Mouse (Mus musculus) MEL (cell line): ENCODE data around the gene Mkks. TPM values are rescaled to one million over a fixed set of nuclear protein-coding genes. Genes with fewer than 3 reads are reported as not detected.

Source experiments
- DNase-seq: peaks from one replicate; pipeline ENCODE4 v3.0.0; 2011; ENCODE audit warnings: low read depth, low spot score
- H3K27ac ChIP-seq: 2 replicates; pipeline ENCODE4 v1.5.1; 2012; ENCODE audit warnings: low read depth, mild to moderate bottlenecking, control low read depth, low read length, moderate library complexity; ENCODE audit not compliant: control insufficient read depth
- H3K27me3 ChIP-seq, 2 experiments: fragments of 150-350 bp in 1 of 2; sonication (generic) in 1 of 2; 2 replicates each; pipeline ENCODE4 v1.6.1; 2012; ENCODE audit warnings: low read length in 2 of 2, mild to moderate bottlenecking in 2 of 2, improper control_type of control experiment in 1 of 2, moderate library complexity in 1 of 2; ENCODE audit not compliant: insufficient read depth in 2 of 2, control insufficient read depth in 1 of 2
- H3K36me3 ChIP-seq, 2 experiments: 2 replicates each; pipeline ENCODE4 v1.6.1; 2012 to 2014; ENCODE audit warnings: low read length in 2 of 2, improper control_type of control experiment in 1 of 2, inconsistent platforms in 1 of 2, mild to moderate bottlenecking in 1 of 2; ENCODE audit not compliant: insufficient read depth in 2 of 2, control insufficient read depth in 1 of 2
- H3K4me1 ChIP-seq, 2 experiments: fragments of 150-350 bp in 1 of 2; sonication (generic) in 1 of 2; 2 replicates each; pipeline ENCODE4 v1.6.1; 2012; ENCODE audit warnings: low read length in 2 of 2, improper control_type of control experiment in 1 of 2, mild to moderate bottlenecking in 1 of 2; ENCODE audit not compliant: insufficient read depth in 2 of 2, control insufficient read depth in 1 of 2
- H3K4me3 ChIP-seq, 2 experiments: fragments of 150-350 bp in 1 of 2; sonication (generic) in 1 of 2; 2 replicates each; pipeline ENCODE4 v1.5.1; 2012; ENCODE audit warnings: low read depth in 2 of 2, low read length in 2 of 2, mild to moderate bottlenecking in 2 of 2, moderate library complexity in 2 of 2, control low read depth in 1 of 2, improper control_type of control experiment in 1 of 2; ENCODE audit not compliant: control insufficient read depth in 1 of 2, insufficient read depth in 1 of 2
- H3K79me2 ChIP-seq: 2 replicates; pipeline ENCODE4 v1.6.1; 2012; ENCODE audit warnings: mild to moderate bottlenecking, low read length, moderate library complexity; ENCODE audit not compliant: control insufficient read depth, poor library complexity, insufficient read depth
- H3K9ac ChIP-seq: 2 replicates; pipeline ENCODE4 v1.6.1; 2012; ENCODE audit warnings: low read depth, mild to moderate bottlenecking, control low read depth, low read length, moderate library complexity; ENCODE audit not compliant: control insufficient read depth, poor library complexity, severe bottlenecking
- H3K9me3 ChIP-seq: fragments of 150-350 bp; sonication (generic); replicated peaks from 2 replicates; pipeline ENCODE4 v1.6.1; 2012; ENCODE audit warnings: mild to moderate bottlenecking, low read length, improper control_type of control experiment, moderate library complexity; ENCODE audit not compliant: insufficient read depth
- BHLHE40 ChIP-seq: IDR thresholded peaks from 2 replicates; pipeline ENCODE4 v1.6.1; 2012; ENCODE audit warnings: low read depth, mild to moderate bottlenecking, inconsistent platforms, low read length, improper control_type of control experiment, borderline replicate concordance
- CHD1 ChIP-seq: IDR thresholded peaks from 2 replicates; pipeline ENCODE4 v1.6.1; 2012; ENCODE audit warnings: low read depth, mild to moderate bottlenecking, inconsistent platforms, low read length, improper control_type of control experiment
- CHD2 ChIP-seq: IDR thresholded peaks from 2 replicates; pipeline ENCODE4 v1.6.1; 2011; ENCODE audit warnings: low read length, improper control_type of control experiment
- CTCF ChIP-seq, 3 experiments: IDR thresholded peaks in 2 of 3; conservative IDR thresholded peaks in 1 of 3; 2 replicates each; pipeline ENCODE4 v1.5.1; 2011 to 2012; ENCODE audit warnings: low read length in 3 of 3, low read depth in 2 of 3, mild to moderate bottlenecking in 2 of 3, improper control_type of control experiment in 1 of 3, inconsistent platforms in 1 of 3, mixed read lengths in 1 of 3, moderate library complexity in 1 of 3; ENCODE audit not compliant: control insufficient read depth in 1 of 3, insufficient read depth in 1 of 3, poor library complexity in 1 of 3, severe bottlenecking in 1 of 3
- E2F4 ChIP-seq: IDR thresholded peaks from 2 replicates; pipeline ENCODE4 v1.6.1; 2011; ENCODE audit warnings: low read depth, low read length, improper control_type of control experiment, borderline replicate concordance
- ELF1 ChIP-seq: IDR thresholded peaks from 2 replicates; pipeline ENCODE4 v1.6.1; 2014; ENCODE audit warnings: low read depth, mild to moderate bottlenecking, inconsistent platforms, low read length, improper control_type of control experiment, moderate library complexity
- EP300 ChIP-seq, 2 experiments: IDR thresholded peaks; 2 replicates each; pipeline ENCODE4 v1.6.1; 2011; ENCODE audit warnings: improper control_type of control experiment in 2 of 2, low read length in 2 of 2, low read depth in 1 of 2, mild to moderate bottlenecking in 1 of 2
- ETS1 ChIP-seq: IDR thresholded peaks from 2 replicates; pipeline ENCODE4 v1.6.1; 2012; ENCODE audit warnings: low read depth, mild to moderate bottlenecking, inconsistent platforms, low read length, improper control_type of control experiment, moderate library complexity
- GABPA ChIP-seq: IDR thresholded peaks from 2 replicates; pipeline ENCODE4 v1.6.1; 2012; ENCODE audit warnings: low read depth, mild to moderate bottlenecking, inconsistent platforms, low read length, improper control_type of control experiment, moderate library complexity
- GATA1 ChIP-seq: IDR thresholded peaks from 2 replicates; pipeline ENCODE4 v1.6.1; 2011; ENCODE audit warnings: low read depth, low read length, improper control_type of control experiment
- HCFC1 ChIP-seq: IDR thresholded peaks from 2 replicates; pipeline ENCODE4 v1.6.1; 2012; ENCODE audit warnings: low read depth, mild to moderate bottlenecking, inconsistent platforms, low read length, improper control_type of control experiment, moderate library complexity
- JUND ChIP-seq: IDR thresholded peaks from 2 replicates; pipeline ENCODE4 v1.6.1; 2011; ENCODE audit warnings: low read depth, mild to moderate bottlenecking, improper control_type of control experiment, low read length
- KAT2A ChIP-seq: conservative IDR thresholded peaks from 2 replicates; pipeline ENCODE4 v1.6.1; 2012; ENCODE audit warnings: low read depth, low read length, improper control_type of control experiment, inconsistent platforms
- MAFK ChIP-seq: IDR thresholded peaks from 2 replicates; pipeline ENCODE4 v1.6.1; 2011; ENCODE audit warnings: low read depth, mild to moderate bottlenecking, low read length, improper control_type of control experiment, borderline replicate concordance
- MAX ChIP-seq: IDR thresholded peaks from 2 replicates; pipeline ENCODE4 v1.6.1; 2011; ENCODE audit warnings: low read length, improper control_type of control experiment
- MEF2A ChIP-seq: IDR thresholded peaks from 2 replicates; pipeline ENCODE4 v1.6.1; 2014; ENCODE audit warnings: low read depth, mild to moderate bottlenecking, inconsistent platforms, low read length, improper control_type of control experiment; ENCODE audit not compliant: poor library complexity, insufficient replicate concordance, severe bottlenecking; ENCODE audit errors: extremely low read depth
- MXI1 ChIP-seq: IDR thresholded peaks from 2 replicates; pipeline ENCODE4 v1.6.1; 2011; ENCODE audit warnings: mild to moderate bottlenecking, low read depth, low read length, improper control_type of control experiment
- MYB ChIP-seq: IDR thresholded peaks from 2 replicates; pipeline ENCODE4 v1.6.1; 2011; ENCODE audit warnings: mild to moderate bottlenecking, low read depth, low read length, improper control_type of control experiment
- MYC ChIP-seq: IDR thresholded peaks from 2 replicates; pipeline ENCODE4 v1.6.1; 2011; ENCODE audit warnings: low read depth, mild to moderate bottlenecking, low read length, improper control_type of control experiment, moderate library complexity
- NELFE ChIP-seq: IDR thresholded peaks from 2 replicates; pipeline ENCODE4 v1.6.1; 2011; ENCODE audit warnings: low read depth, low read length, improper control_type of control experiment
- NRF1 ChIP-seq: IDR thresholded peaks from 2 replicates; pipeline ENCODE4 v1.6.1; 2014; ENCODE audit warnings: low read depth, mild to moderate bottlenecking, inconsistent platforms, low read length, improper control_type of control experiment, moderate library complexity; ENCODE audit not compliant: poor library complexity, insufficient read depth, severe bottlenecking
- POLR2A ChIP-seq, 2 experiments: IDR thresholded peaks; 2 replicates each; pipeline ENCODE4 v1.6.1; 2011 to 2012; ENCODE audit warnings: low read length in 2 of 2, mild to moderate bottlenecking in 2 of 2, control low read depth in 1 of 2, improper control_type of control experiment in 1 of 2, low read depth in 1 of 2, moderate library complexity in 1 of 2; ENCODE audit not compliant: control insufficient read depth in 1 of 2, insufficient read depth in 1 of 2, poor library complexity in 1 of 2
- POLR2AphosphoS2 ChIP-seq: IDR thresholded peaks from 2 replicates; pipeline ENCODE4 v1.6.1; 2011; ENCODE audit warnings: low read length, improper control_type of control experiment
- POLR2AphosphoS5 ChIP-seq: IDR thresholded peaks from 2 replicates; pipeline ENCODE4 v1.6.1; 2012; ENCODE audit warnings: low read depth, borderline replicate concordance, mild to moderate bottlenecking, inconsistent platforms, low read length, moderate library complexity, mixed read lengths
- RAD21 ChIP-seq: IDR thresholded peaks from 2 replicates; pipeline ENCODE4 v1.6.1; 2011; ENCODE audit warnings: mild to moderate bottlenecking, low read depth, low read length, improper control_type of control experiment
- RCOR1 ChIP-seq: IDR thresholded peaks from 2 replicates; pipeline ENCODE4 v1.6.1; 2012; ENCODE audit warnings: low read depth, mild to moderate bottlenecking, inconsistent platforms, low read length, improper control_type of control experiment
- SIN3A ChIP-seq: IDR thresholded peaks from 2 replicates; pipeline ENCODE4 v1.6.1; 2012; ENCODE audit warnings: low read length, improper control_type of control experiment, inconsistent platforms
- SMC3 ChIP-seq: IDR thresholded peaks from 2 replicates; pipeline ENCODE4 v1.6.1; 2011; ENCODE audit warnings: low read depth, low read length, improper control_type of control experiment
- TAL1 ChIP-seq: IDR thresholded peaks from 2 replicates; pipeline ENCODE4 v1.6.1; 2012; ENCODE audit warnings: mild to moderate bottlenecking, inconsistent platforms, low read length, moderate library complexity, mixed read lengths
- TBP ChIP-seq: IDR thresholded peaks from 2 replicates; pipeline ENCODE4 v1.8.0; 2011; ENCODE audit warnings: low read depth, low read length, improper control_type of control experiment
- TCF12 ChIP-seq: IDR thresholded peaks from 2 replicates; pipeline ENCODE4 v1.6.1; 2014; ENCODE audit warnings: low read depth, mild to moderate bottlenecking, inconsistent platforms, low read length, improper control_type of control experiment, moderate library complexity
- UBTF ChIP-seq: IDR thresholded peaks from 2 replicates; pipeline ENCODE4 v1.6.1; 2012; ENCODE audit warnings: low read depth, mild to moderate bottlenecking, inconsistent platforms, low read length, improper control_type of control experiment, moderate library complexity, borderline replicate concordance; ENCODE audit not compliant: insufficient read depth
- USF2 ChIP-seq, 2 experiments: IDR thresholded peaks; 2 replicates each; pipeline ENCODE4 v1.6.1; 2011 to 2012; ENCODE audit warnings: improper control_type of control experiment in 2 of 2, low read length in 2 of 2, borderline replicate concordance in 1 of 2, inconsistent platforms in 1 of 2, low read depth in 1 of 2, mild to moderate bottlenecking in 1 of 2; ENCODE audit not compliant: insufficient read depth in 1 of 2
- ZC3H11A ChIP-seq: IDR thresholded peaks from 2 replicates; pipeline ENCODE4 v1.6.1; 2012; ENCODE audit warnings: low read depth, mild to moderate bottlenecking, inconsistent platforms, low read length, improper control_type of control experiment
- ZKSCAN1 ChIP-seq: IDR thresholded peaks from 2 replicates; pipeline ENCODE4 v1.6.1; 2012; ENCODE audit warnings: low read depth, mild to moderate bottlenecking, inconsistent platforms, low read length, improper control_type of control experiment, moderate library complexity
- ZMIZ1 ChIP-seq: IDR thresholded peaks from 2 replicates; pipeline ENCODE4 v1.6.1; 2012; ENCODE audit warnings: low read depth, mild to moderate bottlenecking, inconsistent platforms, low read length, improper control_type of control experiment, moderate library complexity
- ZNF384 ChIP-seq: IDR thresholded peaks from 2 replicates; pipeline ENCODE4 v1.6.1; 2012; ENCODE audit warnings: low read depth, mild to moderate bottlenecking, inconsistent platforms, low read length, improper control_type of control experiment
- polyA plus RNA-seq, 2 experiments: library from polyadenylated mRNA; stranded (reverse) in 1 of 2; unstranded in 1 of 2; fragments of >175 nt in 1 of 2; fragments of >200 nt in 1 of 2; gene quantifications; 2 replicates each; pipeline versions ENCODE4 v1.2.1 to v1.2.4; 2012; ENCODE audit warnings: low replicate concordance in 2 of 2, low read depth in 1 of 2; ENCODE audit not compliant: insufficient read length in 2 of 2, insufficient read depth in 1 of 2, missing spikeins in 1 of 2
- total RNA-seq: library from RNA; depleted of rRNA; stranded (reverse); fragments of 300-350 nt; gene quantifications from 2 replicates; pipeline ENCODE4 v1.2.3, GENCODE M21; 2012

The Mkks gene
- total and polyA plus RNA-seq, 3 experiments, result 4.0 to 5.1 TPM; not detected in 1

DNA sequence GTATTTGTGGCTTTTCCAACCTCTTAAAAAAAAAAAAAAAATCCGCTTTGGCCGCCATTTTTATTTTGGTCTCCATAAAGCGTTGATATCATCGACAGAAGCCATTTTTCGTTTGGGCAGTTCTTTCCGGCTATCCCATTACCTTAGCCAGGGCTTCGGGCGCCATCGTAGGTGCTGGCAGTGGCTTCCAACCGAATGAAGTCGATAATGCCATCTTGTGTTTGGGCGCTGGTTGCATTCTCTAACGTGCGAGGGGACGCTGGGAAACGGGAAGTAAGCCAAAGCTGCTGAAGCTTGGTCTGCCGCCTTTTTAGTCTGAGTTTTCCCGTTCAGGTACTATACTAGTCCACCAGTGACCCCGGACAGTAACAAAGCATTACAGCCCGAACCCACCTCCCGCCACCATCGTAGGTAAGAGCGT, 772 bp upstream of the Mkks start:
- peaks cover 0 to 21% of the 10 kb centered on the region in 2 experiments; a peak in 2 of 4 replicates for H3K36me3 ChIP-seq
- H3K79me2 ChIP-seq, result peaks cover 19% of the 10 kb centered on the region
- peak overlapping the region; percentile 85 for H3K27ac ChIP-seq
- peak overlapping the region; percentile 88 for H3K9ac ChIP-seq
- H3K4me3 ChIP-seq, result peak overlapping the region; percentile 71 to 90
- H3K4me1 ChIP-seq, result peaks cover 3 to 11% of the 10 kb centered on the region in 2 experiments
- no peaks in the 10 kb centered on the region for H3K27me3 ChIP-seq
- no peaks in the 10 kb centered on the region for H3K9me3 ChIP-seq
- peak; percentile 98 for DNase-seq
- TF ChIP-seq SIN3A, result peak; percentile 52
- TF ChIP-seq RAD21, result no peak
- TF ChIP-seq MYB, result peak; percentile 94
- peak; percentile 98 for TF ChIP-seq KAT2A
- TF ChIP-seq ZMIZ1, result peak; percentile 86
- no peak for TF ChIP-seq JUND
- no peak; the same call in 1 of the 2 replicates for TF ChIP-seq TCF12
- no peak for TF ChIP-seq POLR2AphosphoS5
- peak; percentile 78 for TF ChIP-seq NRF1
- TF ChIP-seq TBP, result peak; percentile 81; the same call in 1 of the 2 replicates
- TF ChIP-seq CTCF (IDR thresholded peaks at IDR 0.05 in 2 of 3, conservative IDR thresholded peaks at IDR 0.05 in 1 of 3; ENCODE audit: control insufficient read depth in 1 of 3, insufficient read depth in 1 of 3, low read depth in 2 of 3, low read length in 3 of 3, poor library complexity in 1 of 3, severe bottlenecking in 1 of 3), result no peak
- TF ChIP-seq CHD2, result no peak
- TF ChIP-seq POLR2AphosphoS2, result peak; percentile 55; the same call in 1 of the 2 replicates
- peak; percentile 58 to 80; a peak in 3 of 4 replicates for TF ChIP-seq POLR2A (IDR thresholded peaks at IDR 0.05; ENCODE audit: control insufficient read depth in 1 of 2, insufficient read depth in 1 of 2, low read depth in 1 of 2, low read length in 2 of 2, poor library complexity in 1 of 2)
- TF ChIP-seq MXI1, result no peak
- TF ChIP-seq ELF1, result peak; percentile 94
- TF ChIP-seq ETS1, result 0 out of 2 replicates have a peak, but pooled peaks have one; percentile 56
- no peak for TF ChIP-seq MAFK
- TF ChIP-seq NELFE, result peak; percentile 67
- TF ChIP-seq HCFC1, result peak; percentile 96
- no peak for TF ChIP-seq UBTF
- no peak for TF ChIP-seq MAX
- no peak for TF ChIP-seq GABPA
- TF ChIP-seq E2F4, result no peak
- TF ChIP-seq ZNF384, result peak; percentile 98
- no peak for TF ChIP-seq MEF2A
- TF ChIP-seq RCOR1, result peak; percentile 99
- peak; percentile 91; the same call in 1 of the 2 replicates for TF ChIP-seq CHD1
- no peak for TF ChIP-seq TAL1
- TF ChIP-seq USF2 (IDR thresholded peaks at IDR 0.05; ENCODE audit: borderline replicate concordance in 1 of 2, insufficient read depth in 1 of 2, low read depth in 1 of 2, low read length in 2 of 2), result no peak
- no peak for TF ChIP-seq BHLHE40
- TF ChIP-seq SMC3, result no peak
- no peak; the same call in 1 of the 2 replicates for TF ChIP-seq ZKSCAN1
- 0 out of 4 replicates have a peak, but pooled peaks of 1 of the 2 experiments have one; percentile 38 for TF ChIP-seq EP300 (IDR thresholded peaks at IDR 0.05; ENCODE audit: low read depth in 1 of 2, low read length in 2 of 2)
- TF ChIP-seq MYC, result no peak; the same call in 1 of the 2 replicates
- peak; percentile 43; the same call in 1 of the 2 replicates for TF ChIP-seq GATA1
- TF ChIP-seq ZC3H11A, result no peak
